Mouse (Mus musculus) thymus, adult 2 months (tissue): ENCODE measurements around the gene Dnah6. TPM values are rescaled to one million over a fixed set of nuclear protein-coding genes. Genes with fewer than 3 reads are reported as not detected.

Experiments used
- DNase-seq: peaks from one replicate; pipeline ENCODE4 v3.0.0; 2021
- H3K27ac ChIP-seq: fragments of 200-500 bp; 2 replicates; pipeline ENCODE4 v1.5.1; 2012; ENCODE audit warnings: low read length, control low read depth; ENCODE audit not compliant: control insufficient read depth, insufficient read depth
- H3K27me3 ChIP-seq: fragments of 200-500 bp; 2 replicates; pipeline ENCODE4 v1.6.1; 2012; ENCODE audit warnings: mild to moderate bottlenecking, low read length, moderate library complexity, mixed read lengths; ENCODE audit not compliant: control insufficient read depth, insufficient read depth
- H3K36me3 ChIP-seq: fragments of 200-500 bp; 2 replicates; pipeline ENCODE4 v1.6.1; 2012; ENCODE audit warnings: mild to moderate bottlenecking, low read length, moderate library complexity; ENCODE audit not compliant: control insufficient read depth, insufficient read depth
- H3K4me1 ChIP-seq: fragments of 200-500 bp; replicated peaks from 2 replicates; pipeline ENCODE4 v1.6.1; 2012; ENCODE audit warnings: low read length; ENCODE audit not compliant: control insufficient read depth, insufficient read depth
- H3K4me3 ChIP-seq: fragments of 200-500 bp; 2 replicates; pipeline ENCODE4 v1.5.1; 2012; ENCODE audit warnings: mild to moderate bottlenecking, low read length, control low read depth, moderate library complexity; ENCODE audit not compliant: control insufficient read depth, insufficient read depth
- CTCF ChIP-seq: fragments of 200-500 bp; IDR thresholded peaks from 2 replicates; pipeline ENCODE4 v1.5.1; 2012; ENCODE audit warnings: mild to moderate bottlenecking, control low read depth, low read length, moderate library complexity, borderline replicate concordance; ENCODE audit not compliant: control insufficient read depth, poor library complexity, insufficient read depth; ENCODE audit errors: extremely low read depth
- POLR2A ChIP-seq: fragments of 200-500 bp; IDR thresholded peaks from 2 replicates; pipeline ENCODE4 v1.6.1; 2012; ENCODE audit warnings: mild to moderate bottlenecking, low read length, control low read depth, moderate library complexity; ENCODE audit not compliant: control insufficient read depth, poor library complexity, insufficient read depth; ENCODE audit errors: extremely low read depth
- WGBS: fragments of 180-500 bp; shearing (Covaris S2); methylation state at CpG from one replicate; pipeline ENCODE4 v1.1.7; 2018; 5-methylcytosine and 5-hydroxymethylcytosine counted together
- polyA plus RNA-seq: library from polyadenylated mRNA; depleted of rRNA; stranded (reverse); fragments of >200 nt; gene quantifications from 2 replicates; pipeline ENCODE4 v1.2.3, GENCODE M21; 2012

Gene Dnah6
- polyA plus RNA-seq, 1 experiment, result 0.11 TPM

DNA sequence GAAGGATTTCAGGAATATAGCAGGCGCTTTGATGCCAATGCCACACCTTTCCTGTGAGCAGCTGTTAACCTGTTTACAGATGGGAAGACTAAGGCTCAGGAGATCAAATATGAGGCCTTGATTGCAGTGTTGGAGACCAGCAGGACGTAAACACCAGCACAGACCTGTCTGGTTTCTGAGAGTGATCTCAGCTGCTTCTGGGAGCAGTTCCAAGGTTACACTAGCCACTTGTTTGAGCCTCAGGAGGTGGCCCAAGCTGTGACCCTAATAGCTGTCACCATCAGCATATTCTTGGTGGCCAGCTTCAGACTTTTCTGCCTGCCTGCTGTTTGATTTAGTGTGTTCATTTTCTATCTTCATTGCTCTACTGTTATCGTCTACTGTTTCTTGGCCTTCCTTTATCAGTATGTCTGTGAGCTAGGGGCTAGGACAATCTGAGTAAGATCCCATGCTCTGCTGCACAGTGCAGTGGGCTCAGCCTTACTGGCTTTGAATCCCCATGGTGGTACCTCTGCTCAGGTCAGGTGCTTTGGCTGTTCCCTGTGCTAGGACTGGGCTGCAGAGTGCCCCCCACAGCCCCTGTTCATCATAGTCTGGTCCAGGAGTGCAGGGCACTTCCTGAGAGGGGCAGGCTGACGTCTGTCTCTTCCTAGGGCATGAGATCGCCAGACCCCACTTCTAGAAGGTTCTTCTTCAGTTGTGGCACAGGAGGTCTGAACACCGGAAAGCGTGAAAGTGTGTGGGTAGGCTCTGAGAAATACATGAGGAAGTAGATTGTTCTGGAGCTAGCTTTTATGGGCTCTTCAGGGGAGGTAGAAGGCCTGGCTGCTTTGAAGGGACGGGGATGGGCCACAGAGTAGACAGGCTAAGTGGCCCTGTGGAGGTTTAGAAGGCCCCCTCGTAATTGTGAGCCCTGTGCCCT is 33.1 kb upstream of the Dnah6 start:
- Histone ChIP-seq H3K27me3 (no peaks in the 10 kb centered on the region), H3K4me3 (no peak overlapping the region), H3K36me3 (no peaks in the 10 kb centered on the region), H3K27ac (peak overlapping the region; percentile 54; the same call in 1 of the 2 replicates), H3K4me1 (peaks cover 12% of the 10 kb centered on the region)
- no peak for TF ChIP-seq CTCF
- 29% methylated on average over 9 of the region's 9 CpGs for WGBS
- DNase-seq, result peak; percentile 16

DNA sequence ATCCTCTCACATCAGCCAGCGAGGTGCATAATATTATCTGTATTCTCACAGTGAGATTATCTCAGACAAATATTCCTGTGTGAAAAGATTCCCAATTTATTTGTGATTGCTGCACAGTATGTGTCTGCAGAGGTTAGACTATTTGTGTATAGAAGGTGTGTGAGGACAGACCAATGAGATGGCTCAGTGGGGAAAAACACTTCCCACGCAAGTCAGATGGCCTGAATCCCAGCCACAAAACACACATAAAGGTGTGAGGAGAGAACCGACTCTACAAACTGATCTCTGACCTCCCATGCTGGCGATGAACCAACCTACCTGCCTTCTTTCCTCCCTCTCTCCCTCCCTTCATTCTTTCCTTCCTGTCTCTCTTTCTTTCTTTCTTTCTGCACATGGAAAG is 32.1 kb upstream of the Dnah6 start:
- Histone ChIP-seq H3K27me3 (no peaks in the 10 kb centered on the region), H3K27ac (no peak overlapping the region), H3K4me1 (peaks cover 17% of the 10 kb centered on the region), H3K4me3 (no peak overlapping the region), H3K36me3 (no peaks in the 10 kb centered on the region)
- no peak for DNase-seq
- WGBS, result 62% methylated on average over 4 of the region's 4 CpGs
- TF ChIP-seq POLR2A (no peak), CTCF (no peak)

DNA sequence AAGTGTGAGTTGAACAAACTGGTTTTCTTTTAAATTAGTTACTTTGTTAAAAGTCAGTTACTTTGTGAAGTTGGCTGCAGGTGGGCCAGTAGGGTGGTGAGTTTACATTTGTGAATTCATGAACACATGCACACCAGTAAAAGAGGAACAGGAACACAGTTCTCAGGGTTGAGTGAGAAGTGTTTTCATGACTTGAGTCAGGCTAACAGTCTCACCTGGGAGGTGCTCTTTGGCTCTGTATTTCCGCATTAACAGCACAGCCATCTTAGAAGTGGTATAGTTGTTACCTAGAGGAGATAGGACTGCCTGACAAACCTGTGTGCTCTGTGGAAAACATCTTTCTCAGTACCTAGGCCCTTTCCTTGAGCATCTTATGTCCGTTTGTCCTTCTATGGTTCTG is 31.6 kb upstream of the Dnah6 start:
- DNase-seq, result no peak
- Histone ChIP-seq H3K36me3 (no peaks in the 10 kb centered on the region), H3K4me3 (no peak overlapping the region), H3K27ac (no peak overlapping the region), H3K27me3 (no peaks in the 10 kb centered on the region), H3K4me1 (peaks cover 17% of the 10 kb centered on the region)
- WGBS, result 98% methylated on average over 2 of the region's 2 CpGs
- TF ChIP-seq CTCF (no peak), POLR2A (no peak)

DNA sequence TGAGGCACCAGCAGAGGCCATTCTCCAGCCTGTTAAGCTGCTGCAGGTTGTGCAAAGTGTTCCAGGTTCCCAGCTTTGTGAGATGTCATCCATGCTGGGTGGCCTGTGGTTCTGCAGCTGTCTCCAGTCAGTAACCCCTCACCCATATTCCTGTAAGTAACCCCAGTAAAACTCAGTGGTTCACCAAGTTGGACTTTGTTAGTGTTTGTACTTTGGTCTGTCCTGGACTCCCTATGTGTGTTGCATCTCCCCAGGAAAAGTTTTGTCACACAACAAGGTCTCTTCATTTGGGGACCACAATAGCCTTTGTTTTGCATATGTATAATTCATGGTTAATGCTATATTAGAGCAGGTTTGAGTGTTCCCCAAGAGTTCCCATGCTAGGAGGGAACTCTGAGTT is 30.9 kb upstream of the Dnah6 start:
- Histone ChIP-seq H3K27ac (no peak overlapping the region), H3K4me3 (no peak overlapping the region), H3K4me1 (peaks cover 17% of the 10 kb centered on the region), H3K27me3 (no peaks in the 10 kb centered on the region), H3K36me3 (no peaks in the 10 kb centered on the region)
- DNase-seq, result no peak
- TF ChIP-seq POLR2A (no peak), CTCF (no peak)

DNA sequence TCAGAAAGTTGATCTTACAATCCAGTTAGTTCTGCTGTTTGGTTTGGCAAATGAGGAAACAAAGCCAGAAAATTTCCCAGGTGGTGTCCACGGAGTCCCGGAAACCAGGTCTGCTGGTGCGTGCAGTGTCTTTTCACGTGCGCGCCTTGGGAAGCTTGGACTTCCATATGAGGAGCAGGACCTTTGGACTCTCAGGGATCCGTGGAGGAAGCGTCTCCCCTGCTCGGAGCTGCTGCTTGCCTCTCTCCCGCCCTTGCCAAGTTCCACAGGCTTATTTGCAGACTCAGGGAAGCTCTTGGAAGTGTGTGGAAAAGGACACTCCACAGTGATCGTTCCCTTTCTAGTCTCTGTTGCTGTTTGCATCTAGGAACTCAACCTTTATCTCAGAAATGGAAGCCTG is 29.9 kb upstream of the Dnah6 start:
- WGBS, result 93% methylated on average over 11 of the region's 11 CpGs
- no peak overlapping the region for H3K27ac ChIP-seq
- TF ChIP-seq POLR2A, result no peak
- no peak for TF ChIP-seq CTCF

DNA sequence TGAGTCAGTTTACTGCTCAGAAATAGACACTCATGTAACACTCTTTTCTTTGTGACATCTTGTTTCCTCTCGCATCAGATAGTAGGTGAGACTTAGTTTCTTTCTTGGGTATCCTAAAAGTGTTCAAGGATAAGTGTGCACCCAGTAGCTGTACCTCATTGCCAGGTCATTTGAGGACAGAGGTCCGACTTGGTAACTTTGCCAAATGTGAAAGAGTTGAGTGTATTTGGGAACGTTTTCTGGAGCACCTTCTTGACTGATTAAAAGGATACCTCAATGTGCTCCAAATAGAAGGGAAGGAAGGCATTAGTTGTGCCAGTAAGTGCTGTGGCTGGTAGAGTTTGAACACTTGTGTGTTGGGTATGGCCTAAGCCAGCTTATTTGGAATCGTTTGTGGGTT is 28.4 kb upstream of the Dnah6 start:
- TF ChIP-seq POLR2A, result no peak
- TF ChIP-seq CTCF, result no peak
- H3K36me3 ChIP-seq, result no peaks in the 10 kb centered on the region
- H3K27me3 ChIP-seq, result no peaks in the 10 kb centered on the region
- no peak overlapping the region for H3K27ac ChIP-seq
- WGBS, result 81% methylated on average over 4 of the region's 4 CpGs
- no peak for DNase-seq
- H3K4me1 ChIP-seq, result peaks cover 15% of the 10 kb centered on the region
- no peak overlapping the region for H3K4me3 ChIP-seq

More for the DNA sequence above, 29.9 kb upstream of the Dnah6 start:
- Histone ChIP-seq H3K4me1 (peaks cover 17% of the 10 kb centered on the region), H3K36me3 (no peaks in the 10 kb centered on the region), H3K4me3 (no peak overlapping the region), H3K27me3 (no peaks in the 10 kb centered on the region)
- DNase-seq, result no peak
